Mouse (Mus musculus) kidney, embryonic 14.5 days (tissue): ENCODE results near the gene Ptdss2. TPM values are rescaled to one million over a fixed set of nuclear protein-coding genes. Genes with fewer than 3 reads are reported as not detected.

Experiments used
- ATAC-seq: fragments of 200-750 bp; cut with Nextera tagmentation; 2 replicates; pipeline ENCODE4 v1.8.0; 2017; ENCODE audit warnings: moderate number of reproducible peaks, mild to moderate bottlenecking, moderate TSS enrichment, moderate library complexity; ENCODE audit not compliant: low FRiP score, low TSS enrichment
- H3K27ac ChIP-seq: fragments of 300-500 bp; sonication (generic); 2 replicates; pipeline ENCODE4 v1.5.1; 2014; ENCODE audit warnings: low read depth, mild to moderate bottlenecking, low read length, moderate library complexity, mixed read lengths
- H3K27me3 ChIP-seq: fragments of 300-500 bp; sonication (generic); 2 replicates; pipeline ENCODE4 v1.6.1; 2014; ENCODE audit warnings: mild to moderate bottlenecking, low read length; ENCODE audit not compliant: control insufficient read depth, insufficient read depth
- H3K36me3 ChIP-seq: fragments of 300-500 bp; sonication (generic); 2 replicates; pipeline ENCODE4 v1.6.1; 2014; ENCODE audit warnings: low read length, mixed read lengths; ENCODE audit not compliant: control insufficient read depth, insufficient read depth
- H3K4me1 ChIP-seq: fragments of 300-500 bp; sonication (generic); 2 replicates; pipeline ENCODE4 v1.6.1; 2014; ENCODE audit warnings: low read length, mixed read lengths; ENCODE audit not compliant: control insufficient read depth, insufficient read depth
- H3K4me2 ChIP-seq: fragments of 300-500 bp; sonication (generic); replicated peaks from 2 replicates; pipeline ENCODE4 v1.6.1; 2014; ENCODE audit warnings: low read depth, mild to moderate bottlenecking, low read length
- H3K4me3 ChIP-seq: fragments of 300-500 bp; sonication (generic); 2 replicates; pipeline ENCODE4 v1.5.1; 2014; ENCODE audit warnings: mild to moderate bottlenecking, low read length
- H3K9ac ChIP-seq: fragments of 300-500 bp; sonication (generic); 2 replicates; pipeline ENCODE4 v1.6.1; 2014; ENCODE audit warnings: low read depth, mild to moderate bottlenecking, low read length, moderate library complexity
- H3K9me3 ChIP-seq: fragments of 300-500 bp; sonication (generic); 2 replicates; pipeline ENCODE4 v1.6.1; 2016; ENCODE audit warnings: low read length; ENCODE audit not compliant: control insufficient read depth
- WGBS: fragments of 180-500 bp; shearing (Covaris S2); extraction: QIAGEN DNeasy Blood & Tissue Kit; methylation state at CpG from one replicate; pipeline ENCODE4 v1.1.7; 2014; 5-methylcytosine and 5-hydroxymethylcytosine counted together
- polyA plus RNA-seq: library from polyadenylated mRNA; unstranded; fragments of >200 nt; fragmentation: Nextera tagmentation; extraction: Ambion mirVana; gene quantifications from 2 replicates; pipeline ENCODE4 v1.2.1, GENCODE M21; 2014

Gene Ptdss2
- polyA plus RNA-seq, 1 experiment from 2014 or later: 63.1 TPM

DNA sequence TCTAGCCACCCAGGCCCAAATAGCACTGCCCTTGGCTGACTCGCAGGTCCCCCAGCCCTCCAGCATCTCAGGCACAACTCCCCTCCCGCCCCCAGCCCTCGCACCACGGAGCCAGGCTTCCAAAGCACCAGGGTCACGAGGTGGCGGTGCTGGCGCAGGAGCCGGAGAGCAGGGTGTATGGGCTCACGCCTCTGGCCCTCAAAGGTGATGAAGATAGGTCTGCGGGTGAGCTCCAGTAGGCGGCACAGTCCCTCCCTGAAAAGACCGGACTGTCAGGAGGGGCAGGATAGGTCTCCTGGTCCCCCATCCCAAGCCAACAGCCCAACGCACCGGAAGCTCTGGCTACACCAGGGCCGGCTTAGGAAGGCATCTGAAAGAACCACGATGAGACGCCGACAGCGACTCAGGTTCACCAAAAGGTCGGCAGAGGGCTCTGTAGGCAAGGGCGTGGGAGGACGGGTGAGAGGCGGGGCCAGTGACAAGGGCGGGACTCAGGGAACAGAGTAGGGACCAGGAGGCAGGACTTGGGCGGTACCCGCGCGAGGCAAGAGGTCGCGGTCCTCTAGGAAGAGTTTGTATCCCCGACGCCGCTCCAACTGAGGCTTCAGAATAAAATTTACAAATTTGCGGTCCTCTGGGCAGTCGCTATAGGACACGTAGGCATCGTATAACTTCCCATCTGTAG is 30.0 kb upstream of the Ptdss2 start:
- peak overlapping the region; percentile 23 for H3K4me3 ChIP-seq
- no peaks in the 10 kb centered on the region for H3K36me3 ChIP-seq
- ATAC-seq: peak; percentile 75
- peaks cover 26% of the 10 kb centered on the region for H3K27me3 ChIP-seq
- no peaks in the 10 kb centered on the region for H3K9me3 ChIP-seq
- peak overlapping the region; percentile 35; the same call in 1 of the 2 replicates for H3K9ac ChIP-seq
- H3K4me1 ChIP-seq: peaks cover 9% of the 10 kb centered on the region
- WGBS: 4% methylated on average over 37 of the region's 37 CpGs
- H3K4me2 ChIP-seq: peak overlapping the region; percentile 37
- no peak overlapping the region for H3K27ac ChIP-seq

DNA sequence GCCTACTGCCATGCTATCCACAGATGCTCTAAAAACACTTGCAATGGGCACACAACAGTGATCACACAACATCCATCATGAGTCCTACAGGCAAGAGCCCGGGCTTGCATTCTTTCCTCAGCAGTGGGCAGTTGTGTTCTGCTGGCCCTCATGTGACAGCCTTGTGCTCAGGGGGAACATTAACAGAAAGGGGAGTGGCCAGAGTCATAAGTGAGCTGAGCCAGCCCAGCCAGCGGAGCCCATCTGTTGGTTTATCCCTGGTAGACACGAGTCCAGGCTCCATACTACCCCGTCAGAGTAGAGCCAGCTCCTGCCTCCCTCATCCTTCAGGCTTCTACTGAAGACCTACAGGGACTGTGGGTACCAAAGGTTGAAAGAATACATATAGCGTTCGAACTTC is 28.2 kb upstream of the Ptdss2 start:
- 0 out of 2 replicates have a peak, but pooled peaks have one; percentile 28 for ATAC-seq
- H3K27ac ChIP-seq: peak overlapping the region; percentile 42; the same call in 1 of the 2 replicates
- peaks cover 9% of the 10 kb centered on the region; the same call in 1 of the 2 replicates for H3K27me3 ChIP-seq
- H3K4me2 ChIP-seq: 0 out of 2 replicates have a peak overlapping the region, but pooled peaks have one; percentile 17
- no peak overlapping the region for H3K4me3 ChIP-seq
- H3K36me3 ChIP-seq: no peaks in the 10 kb centered on the region
- 72% methylated on average over 6 of the region's 6 CpGs for WGBS
- H3K9ac ChIP-seq: no peak overlapping the region
- peaks cover 9% of the 10 kb centered on the region for H3K4me1 ChIP-seq
- H3K9me3 ChIP-seq: no peaks in the 10 kb centered on the region

DNA sequence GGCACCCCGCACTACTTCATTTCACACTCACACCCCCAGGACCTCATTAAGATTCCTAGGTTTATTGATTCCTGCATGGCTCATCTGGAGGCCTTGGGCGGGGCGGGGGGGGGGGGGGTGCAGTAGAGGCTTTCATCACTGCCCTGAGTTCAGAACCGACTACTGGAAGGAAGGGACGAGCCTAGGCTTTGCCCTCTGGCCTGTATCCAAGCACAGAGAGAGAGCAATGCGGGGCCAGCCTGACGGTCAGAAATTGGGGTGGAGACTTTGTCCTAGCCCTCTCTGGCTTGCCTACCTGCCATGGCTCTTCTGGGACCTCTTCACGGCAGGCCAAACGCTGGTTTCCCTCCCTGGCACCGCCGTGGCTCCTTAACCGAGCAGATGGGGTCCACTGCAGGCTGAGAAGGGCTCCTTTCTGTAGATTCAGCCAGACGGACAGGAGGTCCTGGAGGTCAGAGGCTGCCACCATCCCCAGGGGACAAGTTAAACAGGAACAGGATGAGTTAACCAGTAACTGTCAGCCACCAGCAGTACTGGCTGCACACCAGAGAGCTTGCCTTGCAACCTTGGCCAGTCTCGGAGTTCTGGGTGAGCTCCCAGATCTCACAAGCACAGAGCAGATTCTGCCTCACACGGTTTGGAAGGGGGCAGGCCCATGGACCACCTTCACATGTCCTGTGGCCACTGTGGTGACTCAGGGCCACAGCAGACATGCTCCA is 27.5 kb upstream of the Ptdss2 start:
- H3K4me2 ChIP-seq: peak overlapping the region; percentile 17; the same call in 1 of the 2 replicates
- no peaks in the 10 kb centered on the region for H3K9me3 ChIP-seq
- H3K4me1 ChIP-seq: peaks cover 12% of the 10 kb centered on the region
- H3K36me3 ChIP-seq: no peaks in the 10 kb centered on the region
- WGBS: 51% methylated on average over 15 of the region's 15 CpGs
- H3K27ac ChIP-seq: peak overlapping the region; percentile 42
- no peak overlapping the region for H3K9ac ChIP-seq
- H3K4me3 ChIP-seq: no peak overlapping the region
- ATAC-seq: peak; percentile 21; the same call in 1 of the 2 replicates
- H3K27me3 ChIP-seq: peaks cover 3% of the 10 kb centered on the region

DNA sequence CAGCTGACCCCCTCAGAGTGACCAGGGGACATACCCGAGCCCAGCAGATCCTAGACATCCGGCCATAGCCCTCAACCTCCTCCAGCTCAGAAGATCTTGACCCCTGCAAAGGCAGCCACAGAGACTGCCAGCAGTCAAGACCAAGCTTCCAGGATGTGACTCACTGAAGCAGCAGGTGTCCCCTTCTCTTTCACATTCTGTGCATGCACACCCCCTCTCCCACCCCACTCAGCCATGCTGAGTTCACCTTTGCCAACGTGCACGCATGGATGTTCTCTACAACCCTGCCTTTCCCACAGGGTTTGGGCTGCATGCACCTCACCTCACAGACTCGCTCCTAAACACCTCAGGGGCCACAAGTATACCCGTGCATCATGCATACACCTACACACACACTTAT is 26.2 kb upstream of the Ptdss2 start:
- no peak for ATAC-seq
- H3K36me3 ChIP-seq: no peaks in the 10 kb centered on the region
- no peak overlapping the region for H3K4me3 ChIP-seq
- no peak overlapping the region for H3K4me2 ChIP-seq
- peaks cover 13% of the 10 kb centered on the region for H3K4me1 ChIP-seq
- no peaks in the 10 kb centered on the region for H3K9me3 ChIP-seq
- H3K27me3 ChIP-seq: peaks cover 12% of the 10 kb centered on the region
- 80% methylated on average over 6 of the region's 6 CpGs for WGBS
- peak overlapping the region; percentile 39; the same call in 1 of the 2 replicates for H3K27ac ChIP-seq
- H3K9ac ChIP-seq: no peak overlapping the region

DNA sequence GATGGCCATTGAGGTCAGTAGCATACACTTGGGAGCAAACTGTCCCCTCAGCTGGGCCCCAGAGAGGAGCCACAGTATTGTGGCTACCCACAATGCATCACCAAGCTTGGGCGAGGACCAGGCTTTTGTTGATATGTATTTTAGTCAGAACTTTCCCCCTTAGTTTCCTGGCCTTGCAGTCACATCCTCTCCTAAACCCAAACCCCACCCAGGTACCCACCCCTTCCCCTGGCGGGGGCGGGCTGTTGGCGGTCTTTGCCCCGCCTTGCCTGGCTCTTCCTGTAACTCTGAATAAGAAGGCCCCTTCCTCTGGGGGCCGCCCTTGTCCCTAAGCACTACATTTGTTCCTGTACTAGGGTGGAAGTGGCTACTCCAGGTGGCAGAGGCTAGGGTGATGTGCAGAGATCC is 25.5 kb upstream of the Ptdss2 start:
- no peak overlapping the region for H3K4me3 ChIP-seq
- peaks cover 16% of the 10 kb centered on the region for H3K27me3 ChIP-seq
- 46% methylated on average over 6 of the region's 6 CpGs for WGBS
- H3K4me2 ChIP-seq: no peak overlapping the region
- H3K27ac ChIP-seq: no peak overlapping the region; the same call in 1 of the 2 replicates
- no peak for ATAC-seq
- H3K4me1 ChIP-seq: peaks cover 13% of the 10 kb centered on the region
- H3K9me3 ChIP-seq: no peaks in the 10 kb centered on the region
- no peaks in the 10 kb centered on the region for H3K36me3 ChIP-seq
- no peak overlapping the region for H3K9ac ChIP-seq

DNA sequence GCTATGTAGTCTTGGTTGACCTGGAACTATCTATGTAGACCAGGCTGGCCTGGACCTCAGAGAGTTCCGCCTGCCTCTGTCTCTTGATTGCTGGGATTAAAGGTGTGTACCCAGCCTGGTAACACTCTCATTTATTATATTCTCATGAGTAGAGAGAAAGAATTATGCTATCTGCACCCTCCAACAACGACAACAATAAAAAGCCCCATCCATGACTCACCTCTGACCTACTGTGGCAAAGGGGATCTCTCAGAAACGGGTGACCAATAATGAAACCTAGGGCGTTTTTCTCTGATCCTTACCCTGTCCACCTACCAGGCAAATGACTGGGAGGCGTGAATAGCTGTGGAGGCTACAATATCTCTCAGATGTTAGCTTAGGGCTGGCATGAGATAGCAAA is 25.0 kb upstream of the Ptdss2 start:
- Histone ChIP-seq H3K27me3 (peaks cover 19% of the 10 kb centered on the region), H3K27ac (no peak overlapping the region; the same call in 1 of the 2 replicates), H3K36me3 (no peaks in the 10 kb centered on the region), H3K9me3 (no peaks in the 10 kb centered on the region), H3K4me1 (peaks cover 13% of the 10 kb centered on the region), H3K9ac (no peak overlapping the region), H3K4me3 (no peak overlapping the region), H3K4me2 (no peak overlapping the region)
- ATAC-seq: no peak
- WGBS: 75% methylated on average over 5 of the region's 5 CpGs

DNA sequence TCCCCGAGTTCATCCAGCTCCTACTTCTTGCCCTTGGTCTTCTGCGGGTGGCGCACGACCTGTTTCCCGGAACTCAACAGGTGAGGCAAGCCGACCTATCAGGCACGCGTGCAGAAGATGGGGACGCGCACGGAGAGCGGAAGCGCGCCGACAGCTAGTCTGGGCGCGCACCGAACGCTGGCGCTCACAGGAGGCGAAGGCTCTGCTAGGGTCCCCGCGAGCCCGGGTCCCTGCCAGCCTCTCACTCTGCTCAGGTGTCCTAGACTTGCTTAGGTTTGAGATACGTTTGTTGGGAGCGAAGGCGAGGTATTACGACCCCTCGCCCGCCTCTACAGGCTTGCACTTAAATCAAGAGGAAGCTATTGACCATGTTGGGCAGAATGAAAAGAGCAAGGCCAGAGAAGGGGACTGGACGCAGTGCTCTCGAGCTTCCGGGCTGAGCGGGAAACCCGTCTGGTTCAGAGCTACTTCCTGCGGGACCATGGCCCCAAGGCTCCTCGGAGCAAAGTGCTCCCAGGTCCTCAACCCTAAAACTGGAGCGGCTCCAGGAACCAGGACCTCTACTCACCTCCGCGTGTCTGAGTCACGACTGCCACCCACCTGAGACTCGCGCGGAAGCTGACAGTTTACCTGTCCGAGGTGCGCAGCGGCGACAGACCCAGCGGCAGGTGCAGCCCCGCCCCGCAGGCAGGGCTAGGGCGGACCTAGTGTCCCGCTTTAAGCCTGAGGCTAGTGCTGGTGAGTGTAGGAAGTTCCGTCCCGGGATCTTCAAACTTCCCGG is 22.1 kb upstream of the Ptdss2 start, which contains the start of gene Sigirr:
Gene Sigirr, minus strand, starts transcription at position 662 of the 781 bp plus-strand sequence.
- WGBS: under 1% methylated on average over 56 of the region's 56 CpGs
- H3K27ac ChIP-seq: no peak within 1 kb of the TSS
- peak within 1 kb of the TSS; percentile 54 for H3K9ac ChIP-seq
- H3K4me1 ChIP-seq: peaks cover 4% of the 10 kb centered on the region; the same call in 1 of the 2 replicates
- peak within 1 kb of the TSS; percentile 41 for H3K4me3 ChIP-seq
- H3K27me3 ChIP-seq: peaks cover 21% of the 10 kb centered on the region
- H3K4me2 ChIP-seq: peak within 1 kb of the TSS; percentile 77
- ATAC-seq: peak; percentile 71
- no peaks in the 10 kb centered on the region for H3K36me3 ChIP-seq
- H3K9me3 ChIP-seq: no peaks in the 10 kb centered on the region

DNA sequence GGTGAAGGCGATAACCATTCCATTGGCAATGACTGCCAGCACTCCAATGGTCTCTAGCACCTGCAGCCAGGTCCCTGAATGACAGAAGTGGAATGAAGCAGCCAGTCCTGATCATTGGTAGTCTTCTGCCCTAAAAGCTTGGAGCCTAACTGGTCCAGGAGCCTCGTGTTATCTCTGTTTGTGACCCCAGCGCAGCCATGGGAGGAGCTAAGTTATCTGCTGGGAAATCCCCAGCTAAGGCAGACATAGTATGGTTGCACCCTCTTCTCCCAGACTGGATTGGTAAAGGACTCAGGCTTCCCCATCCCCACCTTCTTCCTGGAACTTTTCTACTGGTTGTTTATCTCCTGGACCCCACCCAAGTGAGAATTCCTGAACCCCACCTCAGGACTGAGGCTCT is 19.0 kb upstream of the Ptdss2 start:
- ATAC-seq: no peak
- Histone ChIP-seq H3K4me2 (no peak overlapping the region), H3K4me1 (peaks cover 4% of the 10 kb centered on the region; the same call in 1 of the 2 replicates), H3K27ac (no peak overlapping the region), H3K27me3 (peaks cover 21% of the 10 kb centered on the region), H3K9me3 (no peaks in the 10 kb centered on the region), H3K4me3 (no peak overlapping the region), H3K36me3 (no peaks in the 10 kb centered on the region), H3K9ac (no peak overlapping the region)
- WGBS: 83% methylated on average over 3 of the region's 3 CpGs
